Mouse (Mus musculus) midbrain, embryonic 13.5 days (tissue): ENCODE data around the gene Mycn. TPM values are rescaled to one million over a fixed set of nuclear protein-coding genes. Genes with fewer than 3 reads are reported as not detected.

Experiments
- ATAC-seq: fragments of 200-750 bp; cut with Nextera tagmentation; 2 replicates; pipeline ENCODE4 v1.8.0; 2017; ENCODE audit warnings: mild to moderate bottlenecking, moderate TSS enrichment, moderate library complexity
- H3K27ac ChIP-seq: fragments of 300-500 bp; sonication (generic); 2 replicates; pipeline ENCODE4 v1.5.1; 2015; ENCODE audit warnings: inconsistent platforms, mild to moderate bottlenecking, moderate library complexity
- H3K27me3 ChIP-seq: fragments of 300-500 bp; sonication (generic); 2 replicates; pipeline ENCODE4 v1.6.1; 2015; ENCODE audit warnings: mild to moderate bottlenecking, inconsistent platforms
- H3K36me3 ChIP-seq: fragments of 300-500 bp; sonication (generic); 2 replicates; pipeline ENCODE4 v1.6.1; 2015; ENCODE audit warnings: mild to moderate bottlenecking, inconsistent platforms
- H3K4me1 ChIP-seq: fragments of 300-500 bp; sonication (generic); replicated peaks from 2 replicates; pipeline ENCODE4 v1.6.1; 2015; ENCODE audit warnings: inconsistent platforms
- H3K4me2 ChIP-seq: fragments of 300-500 bp; sonication (generic); replicated peaks from 2 replicates; pipeline ENCODE4 v1.6.1; 2015; ENCODE audit warnings: moderate library complexity, mild to moderate bottlenecking, inconsistent platforms
- H3K4me3 ChIP-seq: fragments of 300-500 bp; sonication (generic); replicated peaks from 2 replicates; pipeline ENCODE4 v1.5.1; 2015; ENCODE audit warnings: mild to moderate bottlenecking, inconsistent platforms
- H3K9ac ChIP-seq: fragments of 300-500 bp; sonication (generic); replicated peaks from 2 replicates; pipeline ENCODE4 v1.6.1; 2015; ENCODE audit warnings: mild to moderate bottlenecking, inconsistent platforms
- H3K9me3 ChIP-seq: fragments of 300-500 bp; sonication (generic); 2 replicates; pipeline ENCODE4 v1.6.1; 2016; ENCODE audit warnings: mild to moderate bottlenecking, inconsistent platforms
- WGBS: fragments of 180-500 bp; shearing (Covaris S2); methylation state at CpG from one replicate; pipeline ENCODE4 v1.1.7; 2015; 5-methylcytosine and 5-hydroxymethylcytosine counted together
- polyA plus RNA-seq: library from polyadenylated mRNA; unstranded; fragments of >200 nt; fragmentation: Nextera tagmentation; extraction: Ambion mirVana; gene quantifications from 2 replicates; pipeline ENCODE4 v1.2.1, GENCODE M21; 2015

Gene Mycn
- polyA plus RNA-seq, 1 experiment from 2014 or later: 67.1 TPM

DNA sequence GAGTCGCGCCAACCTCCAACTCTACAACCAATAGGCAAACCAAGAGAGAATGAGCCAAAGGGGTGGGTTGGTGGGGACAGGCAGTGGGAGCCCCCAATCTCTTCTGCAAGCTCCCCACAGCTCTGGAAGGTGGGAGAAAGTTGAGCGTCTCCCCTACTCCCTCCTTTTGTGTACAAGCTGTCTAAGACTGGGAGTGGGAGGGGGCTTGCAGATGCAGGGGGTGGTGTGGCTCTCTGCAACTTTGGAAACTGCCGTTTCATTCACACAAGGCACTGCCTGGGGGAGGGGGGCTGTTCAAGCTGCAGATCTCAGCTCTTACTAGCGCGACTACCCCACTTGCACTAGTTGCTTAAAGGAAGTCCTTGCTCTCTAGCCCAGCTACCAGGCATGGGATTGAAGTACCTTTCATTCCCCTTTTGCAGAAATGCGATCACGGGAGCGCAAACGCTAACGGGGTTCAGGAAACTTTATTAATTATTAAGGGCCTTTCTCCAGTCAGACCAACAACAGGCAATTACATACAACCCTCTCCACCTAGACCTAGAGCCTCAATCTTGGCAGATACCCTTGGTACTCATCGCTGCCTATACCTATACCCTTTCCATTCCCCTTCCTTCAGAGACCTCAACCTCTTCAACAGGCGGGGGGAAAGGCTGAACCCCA, 1.1 kb downstream of the Mycn start:
- H3K4me2 ChIP-seq: peak overlapping the region; percentile 97
- no peaks in the 10 kb centered on the region for H3K9me3 ChIP-seq
- peak overlapping the region; percentile 95 for H3K27ac ChIP-seq
- peak; percentile 9; the same call in 1 of the 2 replicates for ATAC-seq
- peak overlapping the region; percentile 98 for H3K9ac ChIP-seq
- peaks cover 22% of the 10 kb centered on the region for H3K36me3 ChIP-seq
- peak overlapping the region; percentile 92 for H3K4me3 ChIP-seq
- 1% methylated on average over 13 of the region's 13 CpGs for WGBS
- H3K4me1 ChIP-seq: peaks cover 37% of the 10 kb centered on the region
- peaks cover 6% of the 10 kb centered on the region for H3K27me3 ChIP-seq

- H3K4me1 ChIP-seq: peaks cover 37% of the 10 kb centered on the region
- no peak for ATAC-seq
- H3K4me2 ChIP-seq: peak overlapping the region; percentile 97
- peak overlapping the region; percentile 92 for H3K4me3 ChIP-seq
- H3K36me3 ChIP-seq: peaks cover 29% of the 10 kb centered on the region
- under 1% methylated on average over 69 of the region's 69 CpGs for WGBS
- H3K9ac ChIP-seq: peak overlapping the region; percentile 98
- H3K9me3 ChIP-seq: no peaks in the 10 kb centered on the region
- H3K27me3 ChIP-seq: peaks cover 6% of the 10 kb centered on the region
- peak overlapping the region; percentile 95 for H3K27ac ChIP-seq
These were observed 1.9 kb downstream of the Mycn start for GRCm38 (mm10) chr12:12939581-12940465.

GRCm38 (mm10) chr12:12938850-12939249, 2.9 kb downstream of the Mycn start:
- peak overlapping the region; percentile 97 for H3K4me2 ChIP-seq
- 1% methylated on average over 12 of the region's 12 CpGs for WGBS
- no peaks in the 10 kb centered on the region for H3K9me3 ChIP-seq
- H3K27me3 ChIP-seq: peaks cover 2% of the 10 kb centered on the region
- peaks cover 34% of the 10 kb centered on the region for H3K36me3 ChIP-seq
- peaks cover 37% of the 10 kb centered on the region for H3K4me1 ChIP-seq
- ATAC-seq: no peak
- H3K4me3 ChIP-seq: peak overlapping the region; percentile 92
- peak overlapping the region; percentile 95 for H3K27ac ChIP-seq
- peak overlapping the region; percentile 98 for H3K9ac ChIP-seq

DNA sequence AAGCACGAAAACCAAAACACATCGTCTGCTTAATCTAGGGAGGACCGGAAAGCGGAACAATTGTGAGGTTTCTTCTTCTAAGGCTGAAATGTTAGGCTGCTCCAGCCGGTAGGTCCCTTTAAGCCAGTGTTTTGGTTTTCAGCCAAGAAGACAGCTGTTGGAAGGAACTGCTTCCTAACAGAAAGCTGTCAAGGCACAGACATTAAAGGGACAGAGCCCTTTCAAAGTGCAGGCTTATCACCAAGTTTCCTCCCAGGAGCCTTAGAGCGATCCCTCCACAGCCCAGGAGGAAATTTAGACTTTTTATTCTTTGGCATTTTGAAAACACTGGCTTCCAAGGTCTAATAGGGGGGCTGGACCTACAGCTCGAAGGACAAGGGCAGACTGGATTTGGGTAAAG, 3.4 kb downstream of the Mycn start:
- peaks cover 34% of the 10 kb centered on the region for H3K36me3 ChIP-seq
- peak overlapping the region; percentile 98 for H3K9ac ChIP-seq
- H3K4me2 ChIP-seq: peak overlapping the region; percentile 97
- H3K9me3 ChIP-seq: no peaks in the 10 kb centered on the region
- 0% methylated on average over 7 of the region's 7 CpGs for WGBS
- H3K4me3 ChIP-seq: peak overlapping the region; percentile 92
- no peaks in the 10 kb centered on the region for H3K27me3 ChIP-seq
- H3K4me1 ChIP-seq: peaks cover 37% of the 10 kb centered on the region
- peak overlapping the region; percentile 95 for H3K27ac ChIP-seq
- no peak for ATAC-seq

DNA sequence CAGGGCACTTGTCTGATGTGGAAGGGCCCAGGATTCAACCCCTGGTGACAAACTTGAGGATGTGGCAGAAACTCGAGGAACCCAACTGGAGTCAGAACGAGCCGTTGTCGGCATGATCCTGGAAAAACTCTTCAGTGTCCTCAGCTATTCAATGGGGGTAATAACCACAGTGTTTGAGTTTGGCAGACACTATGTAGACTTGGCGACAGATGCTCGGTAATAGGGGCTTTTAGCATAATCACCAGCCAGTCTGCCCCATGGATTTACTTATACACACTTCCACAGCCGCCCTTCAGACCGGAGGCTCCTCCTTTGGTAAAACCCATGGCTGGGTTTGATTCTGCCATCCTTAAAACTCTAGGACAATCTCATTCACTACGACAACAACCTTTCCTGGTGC, 4.0 kb downstream of the Mycn start:
- Histone ChIP-seq H3K4me3 (peak overlapping the region; percentile 92), H3K4me2 (peak overlapping the region; percentile 97), H3K36me3 (peaks cover 34% of the 10 kb centered on the region), H3K9ac (peak overlapping the region; percentile 98), H3K27ac (peak overlapping the region; percentile 95), H3K4me1 (peaks cover 30% of the 10 kb centered on the region), H3K9me3 (no peaks in the 10 kb centered on the region), H3K27me3 (no peaks in the 10 kb centered on the region)
- 11% methylated on average over 9 of the region's 9 CpGs for WGBS
- no peak for ATAC-seq

- H3K9me3 ChIP-seq: no peaks in the 10 kb centered on the region
- H3K36me3 ChIP-seq: peaks cover 34% of the 10 kb centered on the region
- 80% methylated on average over 30 of the region's 30 CpGs for WGBS
- H3K27me3 ChIP-seq: no peaks in the 10 kb centered on the region
- H3K4me3 ChIP-seq: peak overlapping the region; percentile 92
- peak overlapping the region; percentile 97 for H3K4me2 ChIP-seq
- ATAC-seq: no peak
- peak overlapping the region; percentile 98 for H3K9ac ChIP-seq
- H3K27ac ChIP-seq: peak overlapping the region; percentile 95; the same call in 1 of the 2 replicates
- H3K4me1 ChIP-seq: peaks cover 29% of the 10 kb centered on the region
These were observed 4.6 kb downstream of the Mycn start for GRCm38 (mm10) chr12:12937088-12937487.

DNA sequence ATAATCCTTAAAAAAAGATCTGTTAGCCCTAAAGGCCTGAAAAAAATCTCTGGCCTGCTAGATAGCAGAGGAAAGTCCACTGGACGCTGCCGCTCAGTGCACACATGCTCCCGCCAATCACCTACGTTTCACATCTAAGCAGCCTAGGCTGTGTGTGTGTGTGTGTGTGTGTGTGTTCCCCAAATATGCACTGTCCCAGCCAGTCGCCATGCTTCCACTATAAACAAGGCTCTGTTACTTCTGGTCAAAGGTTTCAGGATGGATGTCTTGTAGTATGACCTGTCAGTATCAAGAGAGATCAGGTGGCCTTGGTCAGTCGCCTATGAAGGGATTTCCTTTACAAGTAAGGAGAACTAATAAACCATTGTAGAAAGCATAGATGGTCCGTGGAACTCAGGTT, 9.5 kb downstream of the Mycn start:
- H3K9ac ChIP-seq: no peak overlapping the region
- H3K9me3 ChIP-seq: no peaks in the 10 kb centered on the region
- no peak overlapping the region for H3K27ac ChIP-seq
- no peaks in the 10 kb centered on the region for H3K27me3 ChIP-seq
- ATAC-seq: no peak
- H3K4me1 ChIP-seq: peaks cover 15% of the 10 kb centered on the region
- H3K4me2 ChIP-seq: no peak overlapping the region
- H3K4me3 ChIP-seq: no peak overlapping the region
- 75% methylated on average over 7 of the region's 7 CpGs for WGBS
- peaks cover 26% of the 10 kb centered on the region for H3K36me3 ChIP-seq

DNA sequence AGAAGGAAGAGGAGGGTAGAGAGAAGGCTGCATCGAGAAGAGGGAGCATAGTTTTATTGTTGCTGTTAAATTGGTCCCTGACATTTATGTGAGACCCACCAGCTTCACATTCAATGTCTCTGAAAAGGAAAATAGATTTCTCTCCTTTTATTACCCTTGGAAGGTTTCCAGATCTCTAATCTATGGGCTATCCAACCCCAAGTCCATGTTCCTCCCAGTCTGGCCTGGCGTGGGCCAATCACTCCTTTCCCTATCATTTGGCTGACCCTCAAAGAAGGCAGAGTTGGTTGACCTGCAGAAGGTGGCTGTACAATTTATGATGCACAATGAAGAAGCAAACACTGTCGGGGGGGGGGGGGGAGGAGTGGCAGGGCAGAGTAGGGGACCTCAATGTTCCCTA, 13.5 kb downstream of the Mycn start:
- H3K27me3 ChIP-seq: no peaks in the 10 kb centered on the region
- H3K36me3 ChIP-seq: no peaks in the 10 kb centered on the region
- H3K27ac ChIP-seq: no peak overlapping the region
- no peak for ATAC-seq
- no peaks in the 10 kb centered on the region for H3K9me3 ChIP-seq
- 87% methylated on average over 3 of the region's 3 CpGs for WGBS
- H3K4me3 ChIP-seq: no peak overlapping the region
- no peak overlapping the region for H3K4me2 ChIP-seq
- no peak overlapping the region for H3K9ac ChIP-seq
- peaks cover 7% of the 10 kb centered on the region; the same call in 1 of the 2 replicates for H3K4me1 ChIP-seq

DNA sequence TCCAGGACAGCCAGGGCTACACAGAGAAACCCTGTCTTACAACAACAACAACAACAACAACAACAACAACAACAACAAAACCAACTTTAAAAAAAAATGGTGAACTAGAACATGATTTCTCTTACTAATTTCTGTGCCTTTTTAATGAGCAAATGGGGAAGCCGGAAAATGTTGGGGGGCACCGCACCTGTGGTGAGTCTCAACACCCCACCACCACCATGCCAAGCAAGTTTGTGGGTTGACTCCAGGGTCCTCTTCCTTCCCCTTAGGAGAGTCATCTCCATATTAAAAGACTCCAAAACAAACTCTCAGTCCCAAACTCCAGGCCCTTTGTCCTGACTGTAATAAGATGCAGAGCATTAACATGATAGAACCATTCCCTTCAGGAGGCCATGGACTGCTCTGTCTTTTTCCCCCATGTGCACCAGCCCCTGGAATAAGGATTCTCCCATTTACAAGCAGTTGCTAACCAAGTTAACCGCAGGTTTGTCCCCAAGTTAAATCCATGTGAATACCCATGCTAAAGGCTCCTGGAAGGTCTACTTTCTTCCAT, 14.7 kb downstream of the Mycn start:
- Histone ChIP-seq H3K27me3 (no peaks in the 10 kb centered on the region), H3K4me3 (no peak overlapping the region), H3K4me1 (peaks cover 7% of the 10 kb centered on the region; the same call in 1 of the 2 replicates), H3K4me2 (no peak overlapping the region), H3K9ac (no peak overlapping the region), H3K9me3 (no peaks in the 10 kb centered on the region), H3K36me3 (no peaks in the 10 kb centered on the region), H3K27ac (no peak overlapping the region)
- no peak for ATAC-seq
- WGBS: 50% methylated on average over 3 of the region's 3 CpGs

DNA sequence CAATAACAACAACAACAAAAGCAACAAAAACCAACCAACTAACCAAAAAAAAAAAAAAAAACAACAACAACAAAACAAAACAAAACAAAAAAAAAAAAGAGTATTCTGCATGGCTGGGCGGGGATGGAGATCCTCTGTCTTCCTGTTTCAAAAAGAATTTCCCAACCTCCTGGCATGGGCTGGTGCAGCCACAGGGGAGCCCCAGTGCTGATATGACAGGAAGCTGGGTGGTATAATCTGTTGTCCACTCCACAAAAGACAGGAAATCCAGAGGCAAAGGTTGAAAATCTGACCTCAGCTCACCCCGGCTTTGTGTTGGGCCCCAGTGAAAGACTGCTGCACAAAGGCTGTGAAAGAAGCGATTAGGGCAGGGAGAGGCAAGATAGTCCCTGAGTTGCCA, 17.3 kb downstream of the Mycn start:
- WGBS: 46% methylated on average over 3 of the region's 3 CpGs

GRCm38 (mm10) chr12:12920166-12921157, 21.3 kb downstream of the Mycn start:
- Histone ChIP-seq H3K9me3 (no peaks in the 10 kb centered on the region), H3K27ac (no peak overlapping the region), H3K9ac (no peak overlapping the region), H3K4me3 (no peak overlapping the region), H3K4me2 (no peak overlapping the region), H3K27me3 (no peaks in the 10 kb centered on the region), H3K4me1 (no peaks in the 10 kb centered on the region), H3K36me3 (no peaks in the 10 kb centered on the region)
- WGBS: 37% methylated on average over 12 of the region's 12 CpGs
- ATAC-seq: no peak

More for the DNA sequence above, 17.3 kb downstream of the Mycn start:
- Histone ChIP-seq H3K9ac (no peak overlapping the region), H3K27ac (no peak overlapping the region), H3K9me3 (no peaks in the 10 kb centered on the region), H3K4me3 (no peak overlapping the region), H3K27me3 (no peaks in the 10 kb centered on the region), H3K4me1 (peaks cover 7% of the 10 kb centered on the region; the same call in 1 of the 2 replicates), H3K4me2 (no peak overlapping the region), H3K36me3 (no peaks in the 10 kb centered on the region)
- no peak for ATAC-seq
